Mouse (Mus musculus) macrophage (primary cell): ENCODE results near the gene Slx1b. TPM values are rescaled to one million over a fixed set of nuclear protein-coding genes. Genes with fewer than 3 reads are reported as not detected.
"Not testable (repeated sequence)": the region's sequence is repeated elsewhere in the genome, so short reads cannot be mapped to it uniquely, and the experiment has no call there.

ENCODE experiments used
- H3K27ac ChIP-seq: fragments of 350-480 bp; formaldehyde crosslinking; 2 replicates; pipeline ENCODE4 v1.9.0; 2021
- H3K36me3 ChIP-seq: fragments of 350-480 bp; formaldehyde crosslinking; 2 replicates; pipeline ENCODE4 v1.9.0; 2021; ENCODE audit errors: inconsistent target
- H3K4me3 ChIP-seq: fragments of 350-480 bp; formaldehyde crosslinking; 2 replicates; pipeline ENCODE4 v1.9.0; 2021; ENCODE audit errors: inconsistent target
- H3K79me2 ChIP-seq: fragments of 350-480 bp; formaldehyde crosslinking; 2 replicates; pipeline ENCODE4 v1.9.0; 2021; ENCODE audit errors: inconsistent target
- WGBS: methylation state at CpG from one replicate; pipeline ENCODE4 v1.1.7; 2026; ENCODE audit warnings: inconsistent platforms; ENCODE audit not compliant: missing documents; 5-methylcytosine and 5-hydroxymethylcytosine counted together
- polyA plus RNA-seq: library from polyadenylated mRNA; stranded (reverse); fragments of 250-400 nt; gene quantifications from 3 replicates; pipeline ENCODE4 v1.2.4, GENCODE M21; 2018; ENCODE audit warnings: inconsistent platforms

Gene Slx1b
- polyA plus RNA-seq, 1 experiment from 2014 or later: 4.2 TPM

- Histone ChIP-seq H3K79me2 (peaks cover 76% of the 10 kb centered on the region), H3K27ac (peak overlapping the region; percentile 94), H3K4me3 (peak overlapping the region; percentile 87), H3K36me3 (peaks cover 28% of the 10 kb centered on the region)
- WGBS: 49% methylated on average over 3 of the region's 3 CpGs
Measured at GRCm38 (mm10) chr7:126696886-126697285, 1.3 kb upstream of the Slx1b start.

- 10% methylated on average over 17 of the region's 17 CpGs for WGBS
- Histone ChIP-seq H3K36me3 (peaks cover 33% of the 10 kb centered on the region), H3K4me3 (peak overlapping the region; percentile 87), H3K79me2 (peaks cover 70% of the 10 kb centered on the region), H3K27ac (peak overlapping the region; percentile 94)
Measured at GRCm38 (mm10) chr7:126696303-126696702, 719 bp upstream of the Slx1b start.

GRCm38 (mm10) chr7:126695210-126695611, 373 bp downstream of the Slx1b start, which contains the start of gene Bola2:
TSS of gene Bola2 (plus strand) at chr7:126695401.
- Histone ChIP-seq H3K79me2 (peaks cover 59% of the 10 kb centered on the region), H3K27ac (peak within 1 kb of the TSS; percentile 94), H3K36me3 (peaks cover 30% of the 10 kb centered on the region), H3K4me3 (peak within 1 kb of the TSS; percentile 87)
- WGBS: under 1% methylated on average over 29 of the region's 31 CpGs

GRCm38 (mm10) chr7:126694441-126695051, 1.0 kb downstream of the Slx1b start:
- Histone ChIP-seq H3K79me2 (peaks cover 52% of the 10 kb centered on the region), H3K27ac (no peak overlapping the region; the same call in none of the 2 replicates), H3K36me3 (peaks cover 24% of the 10 kb centered on the region), H3K4me3 (peak overlapping the region; percentile 87)
- 73% methylated on average over 9 of the region's 10 CpGs for WGBS

- H3K4me3 ChIP-seq: no peak overlapping the region
- H3K27ac ChIP-seq: no peak overlapping the region
- H3K79me2 ChIP-seq: peaks cover 44% of the 10 kb centered on the region
- peaks cover 16% of the 10 kb centered on the region; the same call in 1 of the 2 replicates for H3K36me3 ChIP-seq
- 79% methylated on average over 7 of the region's 7 CpGs for WGBS
Measured at GRCm38 (mm10) chr7:126693781-126694180, 1.8 kb downstream of the Slx1b start.

- Histone ChIP-seq H3K36me3 (peaks cover 15% of the 10 kb centered on the region; the same call in 1 of the 2 replicates), H3K4me3 (no peak overlapping the region), H3K79me2 (peaks cover 40% of the 10 kb centered on the region), H3K27ac (no peak overlapping the region)
- 0% methylated on average over 2 of the region's 3 CpGs for WGBS
Measured at GRCm38 (mm10) chr7:126693256-126693655, 2.3 kb downstream of the Slx1b start.

- Histone ChIP-seq H3K27ac (no peak overlapping the region), H3K79me2 (peaks cover 34% of the 10 kb centered on the region), H3K36me3 (peaks cover 15% of the 10 kb centered on the region; the same call in 1 of the 2 replicates), H3K4me3 (no peak overlapping the region)
- 86% methylated on average over 23 of the region's 26 CpGs for WGBS
Measured at GRCm38 (mm10) chr7:126692426-126692825, 3.2 kb downstream of the Slx1b start.

- peaks cover 15% of the 10 kb centered on the region; the same call in 1 of the 2 replicates for H3K36me3 ChIP-seq
- no peak overlapping the region for H3K27ac ChIP-seq
- peaks cover 29% of the 10 kb centered on the region for H3K79me2 ChIP-seq
- 92% methylated on average over 5 of the region's 5 CpGs for WGBS
- no peak overlapping the region for H3K4me3 ChIP-seq
Measured at GRCm38 (mm10) chr7:126691676-126692075, 3.9 kb downstream of the Slx1b start.

GRCm38 (mm10) chr7:126690737-126691136, 4.8 kb downstream of the Slx1b start:
- H3K27ac ChIP-seq: no peak overlapping the region
- WGBS: 89% methylated on average over 3 of the region's 3 CpGs
- H3K4me3 ChIP-seq: no peak overlapping the region
- peaks cover 15% of the 10 kb centered on the region; the same call in 1 of the 2 replicates for H3K36me3 ChIP-seq
- peaks cover 20% of the 10 kb centered on the region for H3K79me2 ChIP-seq

GRCm38 (mm10) chr7:126689021-126689420, 6.6 kb downstream of the Slx1b start:
- Histone ChIP-seq H3K4me3 (no peak overlapping the region), H3K27ac (no peak overlapping the region), H3K36me3 (peaks cover 15% of the 10 kb centered on the region; the same call in 1 of the 2 replicates), H3K79me2 (peaks cover 9% of the 10 kb centered on the region; the same call in 1 of the 2 replicates)
- 83% methylated on average over 3 of the region's 3 CpGs for WGBS

- not testable (repeated sequence) for H3K79me2 ChIP-seq, H3K27ac ChIP-seq, H3K4me3 ChIP-seq
- 77% methylated on average over 3 of the region's 4 CpGs for WGBS
- H3K36me3 ChIP-seq: peaks cover 15% of the 10 kb centered on the region; the same call in 1 of the 2 replicates
Measured at GRCm38 (mm10) chr7:126688156-126688555, 7.4 kb downstream of the Slx1b start.

GRCm38 (mm10) chr7:126681221-126681620, 14.4 kb downstream of the Slx1b start:
- Histone ChIP-seq H3K4me3 (no peak overlapping the region), H3K79me2 (no peaks in the 10 kb centered on the region), H3K27ac (no peak overlapping the region), H3K36me3 (no peaks in the 10 kb centered on the region)
- 96% methylated on average over 5 of the region's 5 CpGs for WGBS

- WGBS: 70% methylated on average over 5 of the region's 5 CpGs
- Histone ChIP-seq H3K4me3 (no peak overlapping the region), H3K27ac (no peak overlapping the region), H3K79me2 (no peaks in the 10 kb centered on the region), H3K36me3 (no peaks in the 10 kb centered on the region)
Measured at GRCm38 (mm10) chr7:126679683-126680082, 15.9 kb downstream of the Slx1b start.

GRCm38 (mm10) chr7:126678545-126679341, 16.8 kb downstream of the Slx1b start:
- Histone ChIP-seq H3K79me2 (no peaks in the 10 kb centered on the region), H3K4me3 (no peak overlapping the region), H3K27ac (no peak overlapping the region), H3K36me3 (no peaks in the 10 kb centered on the region)
- 97% methylated on average over 8 of the region's 8 CpGs for WGBS
